Mouse (Mus musculus) ES-Bruce4 (cell line): ENCODE data around the gene Armc5. TPM values are rescaled to one million over a fixed set of nuclear protein-coding genes. Genes with fewer than 3 reads are reported as not detected.

Source experiments
- H3K27ac ChIP-seq: 2 replicates; pipeline ENCODE4 v1.5.1; 2012; ENCODE audit warnings: low read length, inconsistent platforms; ENCODE audit not compliant: insufficient read depth
- H3K27me3 ChIP-seq: 2 replicates; pipeline ENCODE4 v1.6.1; 2012; ENCODE audit warnings: mild to moderate bottlenecking, low read length, inconsistent platforms; ENCODE audit not compliant: control insufficient read depth, poor library complexity, insufficient read depth, severe bottlenecking
- H3K36me3 ChIP-seq: 2 replicates; pipeline ENCODE4 v1.6.1; 2012; ENCODE audit warnings: inconsistent platforms, mild to moderate bottlenecking, low read length, moderate library complexity; ENCODE audit not compliant: control insufficient read depth, poor library complexity, insufficient read depth, severe bottlenecking
- H3K4me1 ChIP-seq: one replicate; pipeline ENCODE4 v1.8.1; 2011; ENCODE audit warnings: low read length; ENCODE audit not compliant: control insufficient read depth, insufficient read depth
- H3K4me3 ChIP-seq: 2 replicates; pipeline ENCODE4 v1.5.1; 2011; ENCODE audit warnings: low read depth, mild to moderate bottlenecking, low read length
- H3K9ac ChIP-seq: 2 replicates; pipeline ENCODE4 v1.6.1; 2012; ENCODE audit warnings: low read depth, mild to moderate bottlenecking, inconsistent platforms; ENCODE audit not compliant: poor library complexity, severe bottlenecking
- H3K9me3 ChIP-seq: replicated peaks from 2 replicates; pipeline ENCODE4 v1.6.1; 2012; ENCODE audit warnings: mild to moderate bottlenecking, low read length, inconsistent platforms; ENCODE audit not compliant: control insufficient read depth, poor library complexity, insufficient read depth, severe bottlenecking
- CTCF ChIP-seq: IDR thresholded peaks from one replicate; pipeline ENCODE4 v1.8.1; 2011; ENCODE audit warnings: low read depth, low read length
- EP300 ChIP-seq: IDR thresholded peaks from 2 replicates; pipeline ENCODE4 v1.6.1; 2011; ENCODE audit warnings: low read depth, low read length; ENCODE audit not compliant: insufficient read depth
- POLR2A ChIP-seq: IDR thresholded peaks from one replicate; pipeline ENCODE4 v1.8.1; 2011; ENCODE audit warnings: low read length; ENCODE audit not compliant: insufficient read depth
- polyA plus RNA-seq: library from polyadenylated mRNA; stranded (reverse); fragments of >200 nt; gene quantifications from 2 replicates; pipeline ENCODE4 v1.2.4, GENCODE M21; 2011; ENCODE audit warnings: low read depth; ENCODE audit not compliant: missing spikeins, insufficient read depth, insufficient read length

Armc5 gene
- polyA plus RNA-seq, 1 experiment: 3.0 TPM

- TF ChIP-seq POLR2A (no peak), EP300 (no peak), CTCF (no peak)
- peak overlapping the region; percentile 83 for H3K9ac ChIP-seq
- no peak overlapping the region for H3K27ac ChIP-seq
- no peaks in the 10 kb centered on the region for H3K36me3 ChIP-seq
- H3K9me3 ChIP-seq: no peaks in the 10 kb centered on the region
- H3K4me3 ChIP-seq: peak overlapping the region; percentile 83
- H3K4me1 ChIP-seq: peaks cover 5% of the 10 kb centered on the region
- H3K27me3 ChIP-seq: no peaks in the 10 kb centered on the region
Measured at GRCm38 (mm10) chr7:128236426-128236825, 716 bp upstream of the Armc5 start.

- H3K4me3 ChIP-seq: peak overlapping the region; percentile 83
- peak overlapping the region; percentile 83 for H3K9ac ChIP-seq
- TF ChIP-seq POLR2A: no peak
- no peak for TF ChIP-seq EP300
- no peak for TF ChIP-seq CTCF
- no peaks in the 10 kb centered on the region for H3K9me3 ChIP-seq
- H3K27me3 ChIP-seq: no peaks in the 10 kb centered on the region
- H3K36me3 ChIP-seq: no peaks in the 10 kb centered on the region
- H3K27ac ChIP-seq: peak overlapping the region; percentile 70
- H3K4me1 ChIP-seq: peaks cover 5% of the 10 kb centered on the region
Measured at GRCm38 (mm10) chr7:128237593-128237926, 418 bp downstream of the Armc5 start.

- Histone ChIP-seq H3K4me3 (peak within 1 kb of the TSS; percentile 83), H3K27ac (peak within 1 kb of the TSS; percentile 78), H3K27me3 (no peaks in the 10 kb centered on the region), H3K4me1 (peaks cover 5% of the 10 kb centered on the region), H3K36me3 (no peaks in the 10 kb centered on the region), H3K9me3 (no peaks in the 10 kb centered on the region), H3K9ac (peak within 1 kb of the TSS; percentile 83)
- TF ChIP-seq POLR2A: peak; percentile 63
- TF ChIP-seq EP300: 0 out of 2 replicates have a peak, but pooled peaks have one; percentile 17
- TF ChIP-seq CTCF: no peak
Measured at GRCm38 (mm10) chr7:128237927-128238778, 1.0 kb downstream of the Armc5 start, which contains the start of gene 9130023H24Rik. TSS of gene 9130023H24Rik (minus strand) at chr7:128238031.

- Histone ChIP-seq H3K4me1 (peaks cover 5% of the 10 kb centered on the region), H3K9ac (peak overlapping the region; percentile 54), H3K27me3 (no peaks in the 10 kb centered on the region), H3K27ac (peak overlapping the region; percentile 78; the same call in 1 of the 2 replicates), H3K36me3 (no peaks in the 10 kb centered on the region), H3K4me3 (no peak overlapping the region), H3K9me3 (no peaks in the 10 kb centered on the region)
- no peak for TF ChIP-seq POLR2A
- TF ChIP-seq CTCF: peak; percentile 4
Measured at GRCm38 (mm10) chr7:128238991-128239390, 1.8 kb downstream of the Armc5 start.

GRCm38 (mm10) chr7:128240131-128240784, 3.1 kb downstream of the Armc5 start:
- no peak overlapping the region for H3K9ac ChIP-seq
- no peak overlapping the region for H3K4me3 ChIP-seq
- no peaks in the 10 kb centered on the region for H3K27me3 ChIP-seq
- TF ChIP-seq POLR2A: no peak
- TF ChIP-seq EP300: no peak
- no peak for TF ChIP-seq CTCF
- H3K9me3 ChIP-seq: no peaks in the 10 kb centered on the region
- H3K4me1 ChIP-seq: peaks cover 5% of the 10 kb centered on the region
- H3K27ac ChIP-seq: no peak overlapping the region
- H3K36me3 ChIP-seq: no peaks in the 10 kb centered on the region

GRCm38 (mm10) chr7:128242331-128242730, 5.2 kb downstream of the Armc5 start:
- H3K9ac ChIP-seq: no peak overlapping the region
- H3K4me1 ChIP-seq: no peaks in the 10 kb centered on the region
- TF ChIP-seq POLR2A (no peak), CTCF (no peak), EP300 (no peak)
- no peaks in the 10 kb centered on the region for H3K9me3 ChIP-seq
- H3K27me3 ChIP-seq: no peaks in the 10 kb centered on the region
- no peak overlapping the region for H3K27ac ChIP-seq
- no peak overlapping the region for H3K4me3 ChIP-seq
- H3K36me3 ChIP-seq: no peaks in the 10 kb centered on the region
